Mouse (Mus musculus) heart, embryonic 10.5 days (tissue): Measurements from ENCODE around the gene Snx27. TPM values are rescaled to one million over a fixed set of nuclear protein-coding genes. Genes with fewer than 3 reads are reported as not detected.

Experiments used
- DNase-seq: peaks from one replicate; pipeline ENCODE4 v3.0.0-alpha.2; 2017; ENCODE audit warnings: low spot score
- H3K27ac ChIP-seq: fragments of 300-500 bp; sonication (generic); 2 replicates; pipeline ENCODE4 v1.5.1; 2016; ENCODE audit warnings: mild to moderate bottlenecking
- H3K27me3 ChIP-seq: fragments of 300-500 bp; sonication (generic); 2 replicates; pipeline ENCODE4 v1.6.1; 2016; ENCODE audit warnings: mild to moderate bottlenecking; ENCODE audit not compliant: poor library complexity, insufficient read depth, severe bottlenecking
- H3K36me3 ChIP-seq: fragments of 300-500 bp; sonication (generic); 2 replicates; pipeline ENCODE4 v1.6.1; 2016; ENCODE audit warnings: mild to moderate bottlenecking, moderate library complexity
- H3K4me1 ChIP-seq: fragments of 300-500 bp; sonication (generic); 2 replicates; pipeline ENCODE4 v1.6.1; 2016; ENCODE audit warnings: mild to moderate bottlenecking
- H3K4me3 ChIP-seq: fragments of 300-500 bp; sonication (generic); 2 replicates; pipeline ENCODE4 v1.5.1; 2016; ENCODE audit warnings: mild to moderate bottlenecking, moderate library complexity
- H3K9me3 ChIP-seq: fragments of 300-500 bp; sonication (generic); 2 replicates; pipeline ENCODE4 v1.6.1; 2016; ENCODE audit warnings: mild to moderate bottlenecking, moderate library complexity
- WGBS: fragments of 180-500 bp; shearing (Covaris S2); methylation state at CpG from one replicate; pipeline ENCODE4 v1.1.7; 2016; 5-methylcytosine and 5-hydroxymethylcytosine counted together
- polyA plus RNA-seq: library from polyadenylated mRNA; unstranded; fragments of >200 nt; fragmentation: Nextera tagmentation; extraction: Ambion mirVana; gene quantifications from 2 replicates; pipeline ENCODE4 v1.2.1, GENCODE M21; 2016

Snx27 gene
- polyA plus RNA-seq, 1 experiment from 2014 or later: 41.3 TPM

DNA sequence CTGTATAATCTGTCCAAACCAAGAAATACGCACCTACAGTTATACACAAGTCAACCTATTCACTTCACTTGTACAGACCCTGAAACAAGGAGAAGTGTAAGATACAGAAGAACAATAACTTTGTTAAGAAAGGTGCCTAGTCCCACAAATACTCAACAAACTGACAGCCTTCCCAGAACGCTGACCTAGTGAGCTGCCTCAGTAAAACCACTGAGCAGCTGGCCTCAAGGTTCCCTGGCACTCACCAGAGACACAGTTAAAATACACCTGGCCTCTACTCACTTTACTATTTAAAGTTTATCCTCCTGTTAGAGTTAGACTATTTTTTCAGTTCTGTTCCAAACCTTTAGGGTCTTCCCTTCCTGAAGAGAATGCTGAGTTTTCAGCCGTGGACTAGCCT lies 19.4 kb downstream of the Snx27 start:
- no peak overlapping the region for H3K27ac ChIP-seq
- 80% methylated on average over 3 of the region's 3 CpGs for WGBS
- H3K4me1 ChIP-seq: peaks cover 10% of the 10 kb centered on the region
- peak; percentile 33 for DNase-seq
- H3K4me3 ChIP-seq: no peak overlapping the region
- no peaks in the 10 kb centered on the region for H3K27me3 ChIP-seq
- no peaks in the 10 kb centered on the region for H3K9me3 ChIP-seq
- H3K36me3 ChIP-seq: peaks cover 19% of the 10 kb centered on the region

- peaks cover 28% of the 10 kb centered on the region for H3K36me3 ChIP-seq
- WGBS: 81% methylated on average over 5 of the region's 5 CpGs
- no peaks in the 10 kb centered on the region for H3K9me3 ChIP-seq
- H3K4me3 ChIP-seq: no peak overlapping the region
- peaks cover under 1% of the 10 kb centered on the region for H3K4me1 ChIP-seq
- no peak overlapping the region for H3K27ac ChIP-seq
- DNase-seq: peak; percentile 55
- no peaks in the 10 kb centered on the region for H3K27me3 ChIP-seq
Measured at GRCm38 (mm10) chr3:94559931-94560429, 22.5 kb downstream of the Snx27 start.

- Histone ChIP-seq H3K27ac (no peak overlapping the region), H3K9me3 (no peaks in the 10 kb centered on the region), H3K36me3 (no peaks in the 10 kb centered on the region; the same call in 1 of the 2 replicates), H3K4me1 (no peaks in the 10 kb centered on the region), H3K4me3 (no peak overlapping the region), H3K27me3 (no peaks in the 10 kb centered on the region)
- 92% methylated on average over 2 of the region's 2 CpGs for WGBS
- DNase-seq: no peak
Measured at GRCm38 (mm10) chr3:94549041-94549440, 33.5 kb downstream of the Snx27 start.

DNA sequence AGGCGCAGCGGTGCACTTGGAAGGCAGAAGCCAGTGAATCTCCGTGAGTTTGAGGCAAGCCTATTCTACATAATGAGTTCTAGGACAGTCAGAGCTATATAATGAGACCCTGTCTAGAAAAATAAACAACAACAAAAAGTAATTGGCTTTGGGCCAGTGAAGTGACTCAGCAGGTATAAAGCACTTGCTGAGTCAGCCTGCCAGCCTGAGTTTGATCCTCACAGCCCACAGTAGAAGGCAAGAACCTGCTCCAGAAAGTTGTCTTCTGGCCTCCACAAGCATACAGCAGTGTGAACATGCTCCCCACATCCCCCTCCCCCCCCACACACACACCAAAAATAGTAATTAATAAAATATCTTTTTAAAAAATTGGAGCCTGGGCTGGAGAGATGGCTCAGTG lies 45.3 kb downstream of the Snx27 start:
- DNase-seq: no peak
- Histone ChIP-seq H3K27me3 (no peaks in the 10 kb centered on the region), H3K4me1 (no peaks in the 10 kb centered on the region), H3K4me3 (no peak overlapping the region), H3K27ac (no peak overlapping the region), H3K9me3 (no peaks in the 10 kb centered on the region), H3K36me3 (peaks cover 6% of the 10 kb centered on the region; the same call in 1 of the 2 replicates)
- 92% methylated on average over 3 of the region's 3 CpGs for WGBS

DNA sequence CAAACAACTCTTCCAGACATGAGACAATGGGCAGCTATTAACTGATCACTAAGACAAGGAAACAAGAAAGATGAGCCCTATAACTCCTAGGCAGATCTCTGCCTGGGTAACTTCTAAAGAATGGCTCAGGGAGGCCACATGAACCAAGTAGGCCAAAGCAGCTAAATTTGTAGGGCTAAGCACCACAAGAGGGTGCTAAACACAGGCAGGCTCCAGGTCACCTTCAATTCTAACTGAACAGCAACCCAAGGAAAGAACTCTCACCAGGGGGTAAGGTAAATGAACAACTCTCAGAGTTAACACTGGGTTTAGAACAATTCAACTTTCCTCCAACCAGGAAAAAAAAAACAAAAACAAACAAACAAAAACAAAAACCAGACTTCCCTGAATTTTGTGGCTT lies 48.5 kb downstream of the Snx27 start:
- peaks cover 6% of the 10 kb centered on the region; the same call in 1 of the 2 replicates for H3K36me3 ChIP-seq
- no peaks in the 10 kb centered on the region for H3K4me1 ChIP-seq
- DNase-seq: no peak
- no peaks in the 10 kb centered on the region for H3K27me3 ChIP-seq
- H3K4me3 ChIP-seq: no peak overlapping the region
- H3K9me3 ChIP-seq: no peaks in the 10 kb centered on the region
- no peak overlapping the region for H3K27ac ChIP-seq

GRCm38 (mm10) chr3:94526731-94527130 lies 55.8 kb downstream of the Snx27 start:
- Histone ChIP-seq H3K4me3 (no peak overlapping the region), H3K9me3 (no peaks in the 10 kb centered on the region), H3K4me1 (no peaks in the 10 kb centered on the region), H3K27ac (no peak overlapping the region), H3K27me3 (no peaks in the 10 kb centered on the region), H3K36me3 (peaks cover 30% of the 10 kb centered on the region)
- no peak for DNase-seq
- WGBS: 73% methylated on average over 2 of the region's 2 CpGs

- WGBS: 98% methylated on average over 1 of the region's 1 CpGs
- Histone ChIP-seq H3K4me3 (no peak overlapping the region), H3K9me3 (no peaks in the 10 kb centered on the region), H3K4me1 (no peaks in the 10 kb centered on the region), H3K36me3 (peaks cover 48% of the 10 kb centered on the region), H3K27me3 (no peaks in the 10 kb centered on the region), H3K27ac (no peak overlapping the region)
- DNase-seq: no peak
Measured at GRCm38 (mm10) chr3:94506664-94507063, 75.9 kb downstream of the Snx27 start.

DNA sequence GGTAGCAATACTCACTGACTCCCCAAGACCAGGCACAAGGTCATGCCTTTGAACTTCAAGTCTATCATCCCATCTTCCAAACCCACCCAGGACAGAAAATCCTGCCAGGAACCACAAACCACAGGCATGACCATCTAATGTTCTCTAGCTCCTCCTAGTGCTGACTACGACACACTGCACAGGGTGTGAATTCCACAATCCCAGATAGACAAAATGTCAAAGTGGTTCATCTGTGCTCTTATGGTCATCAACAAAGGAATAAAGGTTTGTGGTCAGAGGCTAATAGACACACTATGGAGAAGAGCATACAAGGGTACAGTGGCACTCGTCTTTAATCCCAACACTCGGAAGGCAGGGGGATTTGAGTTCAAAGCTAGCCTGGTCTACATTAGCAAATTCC lies 80.3 kb downstream of the Snx27 start:
- WGBS: 78% methylated on average over 3 of the region's 3 CpGs
- no peak overlapping the region for H3K27ac ChIP-seq
- no peaks in the 10 kb centered on the region for H3K27me3 ChIP-seq
- no peaks in the 10 kb centered on the region for H3K9me3 ChIP-seq
- no peak for DNase-seq
- H3K4me3 ChIP-seq: no peak overlapping the region
- peaks cover 47% of the 10 kb centered on the region for H3K36me3 ChIP-seq
- H3K4me1 ChIP-seq: no peaks in the 10 kb centered on the region

DNA sequence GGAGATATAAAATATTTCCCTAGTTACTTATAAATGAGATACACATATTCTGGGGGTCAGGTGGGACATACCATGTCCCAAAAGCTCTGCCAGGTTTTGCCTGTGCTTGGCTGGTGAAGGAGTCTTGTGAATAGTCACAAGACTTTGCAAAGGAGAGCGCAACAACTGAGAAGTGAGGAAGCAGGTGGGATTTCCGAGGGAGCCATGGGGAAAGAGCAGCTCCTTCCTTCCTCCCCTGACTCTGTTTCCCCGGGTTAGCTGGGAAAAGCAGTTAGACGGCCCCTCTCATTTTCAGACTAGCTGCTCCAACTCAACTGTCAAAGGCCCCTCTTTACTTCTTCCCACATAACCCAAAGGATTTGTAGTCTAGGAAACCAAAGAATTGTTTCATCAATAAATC lies 85.4 kb downstream of the Snx27 start:
- Histone ChIP-seq H3K4me3 (no peak overlapping the region), H3K27me3 (no peaks in the 10 kb centered on the region), H3K4me1 (no peaks in the 10 kb centered on the region), H3K9me3 (no peaks in the 10 kb centered on the region), H3K27ac (no peak overlapping the region), H3K36me3 (peaks cover 47% of the 10 kb centered on the region)
- 79% methylated on average over 4 of the region's 4 CpGs for WGBS
- no peak for DNase-seq

- H3K36me3 ChIP-seq: no peaks in the 10 kb centered on the region; the same call in 1 of the 2 replicates
- DNase-seq: no peak
- H3K4me1 ChIP-seq: peaks cover 32% of the 10 kb centered on the region
- no peak overlapping the region for H3K27ac ChIP-seq
- 0 out of 2 replicates have a peak, but pooled peaks cover 8% of the 10 kb centered on the region for H3K27me3 ChIP-seq
- H3K9me3 ChIP-seq: no peaks in the 10 kb centered on the region
- 68% methylated on average over 6 of the region's 6 CpGs for WGBS
- H3K4me3 ChIP-seq: no peak overlapping the region
Measured at GRCm38 (mm10) chr3:94487581-94487980, 94.9 kb downstream of the Snx27 start.

- Histone ChIP-seq H3K36me3 (no peaks in the 10 kb centered on the region; the same call in 1 of the 2 replicates), H3K9me3 (no peaks in the 10 kb centered on the region), H3K4me1 (peaks cover 40% of the 10 kb centered on the region), H3K27me3 (peaks cover 18% of the 10 kb centered on the region), H3K4me3 (no peak overlapping the region), H3K27ac (no peak overlapping the region)
- WGBS: 79% methylated on average over 7 of the region's 7 CpGs
- DNase-seq: no peak
Measured at GRCm38 (mm10) chr3:94485922-94486321, 96.6 kb downstream of the Snx27 start.

GRCm38 (mm10) chr3:94483790-94484439 lies 98.6 kb downstream of the Snx27 start:
- peaks cover 53% of the 10 kb centered on the region for H3K4me1 ChIP-seq
- no peak overlapping the region for H3K4me3 ChIP-seq
- H3K27ac ChIP-seq: no peak overlapping the region
- H3K36me3 ChIP-seq: no peaks in the 10 kb centered on the region
- peaks cover 38% of the 10 kb centered on the region for H3K27me3 ChIP-seq
- H3K9me3 ChIP-seq: no peaks in the 10 kb centered on the region
- no peak for DNase-seq
- WGBS: 26% methylated on average over 20 of the region's 20 CpGs

- no peak overlapping the region for H3K4me3 ChIP-seq
- no peak overlapping the region for H3K27ac ChIP-seq
- DNase-seq: no peak
- peaks cover 47% of the 10 kb centered on the region for H3K27me3 ChIP-seq
- 81% methylated on average over 17 of the region's 17 CpGs for WGBS
- H3K36me3 ChIP-seq: no peaks in the 10 kb centered on the region
- no peaks in the 10 kb centered on the region for H3K9me3 ChIP-seq
- peaks cover 60% of the 10 kb centered on the region for H3K4me1 ChIP-seq
Measured at GRCm38 (mm10) chr3:94482764-94483385, 99.6 kb downstream of the Snx27 start.
